19 mouse cellular contexts compared by ENCODE assay signal in the genomic region with DNA sequence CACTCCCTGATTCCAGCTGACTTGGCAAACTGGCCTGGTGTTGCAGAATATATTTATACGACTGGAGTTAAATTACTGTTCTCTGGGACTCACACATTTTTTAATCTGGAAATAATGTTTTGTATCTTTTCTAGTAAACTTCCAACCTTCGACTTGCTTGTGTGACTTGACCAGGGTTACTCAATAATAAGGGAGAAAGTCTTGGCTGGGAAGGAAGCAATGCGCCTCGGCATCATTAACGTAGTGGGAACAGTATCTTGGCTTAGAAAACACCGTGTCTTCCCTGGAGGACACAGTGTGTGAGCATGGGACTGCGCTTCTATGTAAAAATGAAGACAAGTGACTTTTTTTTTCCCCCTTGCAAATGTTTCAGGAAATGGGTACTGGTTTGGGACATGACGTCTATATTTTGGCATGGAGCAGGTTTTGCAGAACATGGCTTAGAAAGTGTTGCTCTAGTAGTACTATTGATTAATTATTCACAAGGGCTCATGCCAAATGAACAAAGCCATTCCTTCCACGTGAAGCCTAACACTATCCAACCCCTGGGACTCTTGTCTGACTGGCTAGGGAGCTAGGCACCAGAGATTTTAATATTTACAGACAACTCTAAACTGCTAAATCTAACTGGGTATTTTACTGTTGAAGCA. TPM values are rescaled to one million over a fixed set of nuclear protein-coding genes. Genes with fewer than 3 reads are reported as not detected.
DNase-seq lines count a peak whose midpoint lies in the region; ATAC-seq and TF ChIP-seq lines count a peak whose summit lies in the region.
"Had no signal": no experiment of that assay in that cellular context is flagged by ENCODE, and none has a peak within 500 bp of the region (broad histone marks: within the 10 kb centered on the region; RNA-seq: fewer than 3 reads in every experiment).

No protein-coding gene starts in this region.

- DNase-seq in heart, adult 11 months: peak; percentile 92
- peak; percentile 56 for DNase-seq in lung, embryonic 14.5 days
- DNase-seq in lung, adult 2 months: no peak
- DNase-seq in cerebellum, adult 11 months: no peak
- DNase-seq: adrenal gland, adult 8-10 months; B cell, adult 2 months; cerebellum, adult 11-12 months; cerebellum, postnatal 14 days; forebrain, postnatal 0 days; left cerebral cortex, postnatal 4 days; thymus, adult 2 months had no signal

- peaks cover 3% of the 10 kb centered on the region; the same call in 1 of the 2 replicates for H3K36me3 ChIP-seq in heart, embryonic 11.5 days (ENCODE audit: control insufficient read depth, insufficient read depth, low read length)
- H3K36me3 ChIP-seq in lung, embryonic 14.5 days (ENCODE audit: insufficient read depth): peaks cover 11% of the 10 kb centered on the region; the same call in 1 of the 2 replicates
- H3K36me3 ChIP-seq in lung, embryonic 16.5 days (ENCODE audit: control insufficient read depth, insufficient read depth, low read length): peaks cover 3% of the 10 kb centered on the region
- no peaks in the 10 kb centered on the region; the same call in 1 of the 2 replicates for H3K36me3 ChIP-seq in forebrain, embryonic 16.5 days (ENCODE audit: control insufficient read depth, insufficient read depth)

- no peaks in the 10 kb centered on the region for H3K4me1 ChIP-seq in heart, embryonic 11.5 days (ENCODE audit: control insufficient read depth, insufficient read depth, low read length)
- no peaks in the 10 kb centered on the region for H3K4me1 ChIP-seq in lung, embryonic 14.5 days (ENCODE audit: insufficient read depth)
- no peaks in the 10 kb centered on the region for H3K4me1 ChIP-seq in lung, adult 2 months (ENCODE audit: control insufficient read depth, insufficient read depth, low read length)
- peaks cover 7% of the 10 kb centered on the region for H3K4me1 ChIP-seq in lung, embryonic 16.5 days (replicated peaks; ENCODE audit: control insufficient read depth, insufficient read depth, low read length)
- H3K4me1 ChIP-seq in forebrain, embryonic 16.5 days (replicated peaks; ENCODE audit: control insufficient read depth, insufficient read depth, low read length): no peaks in the 10 kb centered on the region
- H3K4me1 ChIP-seq: embryonic facial prominence, embryonic 13.5 days had no signal

- H3K9ac ChIP-seq in heart, embryonic 11.5 days (ENCODE audit: low read depth, low read length): no peak overlapping the region
- no peak overlapping the region for H3K9ac ChIP-seq in lung, embryonic 14.5 days
- no peak overlapping the region for H3K9ac ChIP-seq in lung, embryonic 16.5 days (ENCODE audit: low read length)
- H3K9ac ChIP-seq in forebrain, embryonic 16.5 days (replicated peaks; ENCODE audit: low read depth, low read length): no peak overlapping the region
- H3K9ac ChIP-seq: embryonic facial prominence, embryonic 13.5 days; forebrain, postnatal 0 days had no signal

- no peak overlapping the region for H3K4me2 ChIP-seq in heart, embryonic 11.5 days
- no peak overlapping the region for H3K4me2 ChIP-seq in lung, embryonic 14.5 days
- no peak overlapping the region for H3K4me2 ChIP-seq in lung, embryonic 16.5 days (ENCODE audit: low read depth, low read length)
- H3K4me2 ChIP-seq in forebrain, embryonic 16.5 days (ENCODE audit: low read length): no peak overlapping the region
- H3K4me2 ChIP-seq: embryonic facial prominence, embryonic 13.5 days; liver, embryonic 11.5 days had no signal

- no peak overlapping the region for H3K27ac ChIP-seq in heart, embryonic 11.5 days (ENCODE audit: low read depth, low read length)
- H3K27ac ChIP-seq in lung, embryonic 14.5 days (ENCODE audit: low read depth): no peak overlapping the region
- peak overlapping the region; percentile 65 for H3K27ac ChIP-seq in lung, embryonic 16.5 days (ENCODE audit: low read length)
- no peak overlapping the region for H3K27ac ChIP-seq in forebrain, embryonic 16.5 days (ENCODE audit: low read length)
- H3K27ac ChIP-seq: embryonic facial prominence, embryonic 13.5 days; hindbrain, postnatal 0 days; midbrain, embryonic 10.5 days had no signal

- TF ChIP-seq CTCF in lung, embryonic 14.5 days (IDR thresholded peaks at IDR 0.05; ENCODE audit: low read depth): no peak
- no peak for TF ChIP-seq CTCF in lung, adult 2 months (IDR thresholded peaks at IDR 0.05; ENCODE audit: insufficient read depth, low read length)

- 86% methylated on average over 9 of the region's 9 CpGs for WGBS in heart, embryonic 11.5 days (ENCODE audit: insufficient replicate concordance)
- WGBS in lung, embryonic 14.5 days: 59% methylated on average over 9 of the region's 9 CpGs
- 73% methylated on average over 9 of the region's 9 CpGs for WGBS in lung, adult 2 months
- 54% methylated on average over 9 of the region's 9 CpGs for WGBS in lung, embryonic 16.5 days
- whole genome bisulfite sequencing in forebrain, embryonic 16.5 days: 70% methylated on average over 9 of the region's 9 CpGs

- H3K27me3 ChIP-seq in heart, embryonic 11.5 days (ENCODE audit: control insufficient read depth, insufficient read depth, low read length): no peaks in the 10 kb centered on the region
- H3K27me3 ChIP-seq in lung, embryonic 14.5 days (ENCODE audit: insufficient read depth, low read length): no peaks in the 10 kb centered on the region
- no peaks in the 10 kb centered on the region for H3K27me3 ChIP-seq in lung, embryonic 16.5 days (ENCODE audit: control insufficient read depth, insufficient read depth, low read depth, low read length)
- no peaks in the 10 kb centered on the region for H3K27me3 ChIP-seq in forebrain, embryonic 16.5 days (replicated peaks; ENCODE audit: control insufficient read depth, insufficient read depth, low read length)
- H3K27me3 ChIP-seq: embryonic facial prominence, embryonic 13.5 days had no signal

- no peak overlapping the region for H3K4me3 ChIP-seq in heart, embryonic 11.5 days (ENCODE audit: low read depth, low read length)
- H3K4me3 ChIP-seq in lung, embryonic 14.5 days (ENCODE audit: low read depth, low read length): no peak overlapping the region
- no peak overlapping the region for H3K4me3 ChIP-seq in lung, adult 2 months (replicated peaks; ENCODE audit: extremely low read depth, low read depth, low read length)
- H3K4me3 ChIP-seq in lung, embryonic 16.5 days (ENCODE audit: low read length): no peak overlapping the region
- H3K4me3 ChIP-seq in forebrain, embryonic 16.5 days (replicated peaks; ENCODE audit: low read length): no peak overlapping the region
- H3K4me3 ChIP-seq: embryonic facial prominence, embryonic 13.5 days; midbrain, embryonic 10.5 days had no signal

- no peak for TF ChIP-seq POLR2A in lung, adult 2 months (IDR thresholded peaks at IDR 0.05; ENCODE audit: borderline replicate concordance, extremely low read depth, low read depth, low read length)

- no peak for ATAC-seq in heart, embryonic 11.5 days (replicated peaks; ENCODE audit: insufficient number of reproducible peaks, low FRiP score, low TSS enrichment)
- no peak for ATAC-seq in lung, embryonic 14.5 days (ENCODE audit: insufficient read depth)
- ATAC-seq in lung, embryonic 16.5 days (ENCODE audit: low read depth): peak; percentile 90
- ATAC-seq in forebrain, embryonic 16.5 days: no peak
- ATAC-seq: forebrain, postnatal 0 days; hindbrain, postnatal 0 days; intestine, postnatal 0 days had no signal

- H3K9me3 ChIP-seq in heart, embryonic 11.5 days (replicated peaks; ENCODE audit: control insufficient read depth, low read length): no peaks in the 10 kb centered on the region
- no peaks in the 10 kb centered on the region for H3K9me3 ChIP-seq in lung, embryonic 14.5 days (ENCODE audit: low read depth, low read length)
- H3K9me3 ChIP-seq in lung, embryonic 16.5 days (ENCODE audit: control insufficient read depth, low read length): no peaks in the 10 kb centered on the region
- H3K9me3 ChIP-seq in forebrain, embryonic 16.5 days (ENCODE audit: control insufficient read depth, low read length): no peaks in the 10 kb centered on the region
- H3K9me3 ChIP-seq: embryonic facial prominence, embryonic 13.5 days; midbrain, embryonic 10.5 days had no signal

RNA-seq across cellular contexts. Expression of a gene that starts 39.8 kb away (rescaled TPM):
- 1.3 and 1.5 TPM in 2 replicates for polyA plus RNA-seq in heart, embryonic 11.5 days (2014; fragmentation: Nextera tagmentation; extraction: Ambion mirVana)
- polyA plus RNA-seq in lung, embryonic 14.5 days (2014; fragmentation: Nextera tagmentation; extraction: Ambion mirVana): 23.3 and 24.2 TPM in 2 replicates
- polyA plus RNA-seq in lung, adult 2 months (2012; rRNA removed): 7.0 and 10.0 TPM in 2 replicates
- 29.0 and 31.3 TPM in 2 replicates for polyA plus RNA-seq in lung, embryonic 16.5 days (2015; fragmentation: Nextera tagmentation; extraction: Ambion mirVana)
- polyA plus RNA-seq in forebrain, embryonic 16.5 days (2015; fragmentation: Nextera tagmentation; extraction: Ambion mirVana): 8.9 and 9.9 TPM in 2 replicates

Comparison
In these comparisons a context has a peak if more than half of its experiments do, and no peak if none do; other contexts are left out.
1. DNase-seq: peak in heart, adult 11 months (single experiment) and lung, embryonic 14.5 days (single experiment); none in lung, adult 2 months (single experiment) and cerebellum, adult 11 months (single experiment).